Comparison of ENCODE assay signal across 9 mouse cellular contexts in the genomic region with DNA sequence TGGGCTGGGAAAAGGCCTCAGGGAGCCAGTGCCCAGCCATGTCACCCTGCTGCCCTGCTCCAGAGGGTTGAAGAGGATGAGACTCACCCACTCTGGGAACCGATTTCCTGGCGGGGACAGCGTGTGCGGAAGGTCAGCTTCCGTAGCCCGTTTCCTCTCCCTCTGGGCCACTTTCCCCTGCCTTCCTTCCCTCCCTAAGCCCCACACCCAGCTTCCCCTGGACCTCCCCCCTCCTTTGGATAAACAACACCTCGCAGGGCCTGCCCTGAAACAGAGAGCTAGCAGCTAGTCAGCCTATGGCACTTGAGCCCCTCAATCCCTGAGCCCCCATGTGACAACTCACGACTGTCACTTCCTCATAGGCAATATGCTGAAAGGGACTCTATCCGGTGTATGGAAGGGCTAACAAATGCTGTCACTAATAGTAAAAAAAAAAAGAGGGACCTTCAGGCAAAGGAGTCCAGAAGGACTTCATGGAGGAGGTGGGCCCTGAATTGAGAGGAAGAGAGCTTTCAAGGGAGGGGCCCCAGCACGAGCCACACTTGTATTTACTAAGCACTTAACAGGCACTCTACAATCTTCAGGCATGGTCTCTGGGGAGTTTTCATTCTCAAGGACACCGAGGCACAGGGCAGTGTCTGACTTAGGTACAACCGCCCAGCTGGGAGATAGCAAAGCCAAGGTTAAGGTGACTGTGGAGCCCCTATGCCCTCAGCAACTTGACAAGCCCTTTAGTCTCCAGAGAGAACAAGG. TPM values are rescaled to one million over a fixed set of nuclear protein-coding genes. Genes with fewer than 3 reads are reported as not detected.
DNase-seq lines count a peak whose midpoint lies in the region; ATAC-seq and TF ChIP-seq lines count a peak whose summit lies in the region.
"Had no signal": no experiment of that assay in that cellular context is flagged by ENCODE, and none has a peak within 500 bp of the region (broad histone marks: within the 10 kb centered on the region; RNA-seq: fewer than 3 reads in every experiment).

No protein-coding gene starts in this region.

- H3K9me3 ChIP-seq in lung, embryonic 15.5 days: no peaks in the 10 kb centered on the region

- WGBS in kidney, adult 2 months: 52% methylated on average over 12 of the region's 12 CpGs
- WGBS in lung, embryonic 15.5 days: 11% methylated on average over 12 of the region's 12 CpGs
- 37% methylated on average over 12 of the region's 12 CpGs for WGBS in thymus, adult 2 months

- intact Hi-C loops in gastrocnemius, postnatal 36 days (cut with DNase I): loop anchor here (5.0 kb wide), 1 partner anchor 342 kb away; no protein-coding TSS in a partner anchor

- no peaks in the 10 kb centered on the region for H3K36me3 ChIP-seq in kidney, adult 2 months (ENCODE audit: control insufficient read depth, insufficient read depth, low read length)
- H3K36me3 ChIP-seq in lung, embryonic 15.5 days: no peaks in the 10 kb centered on the region
- no peaks in the 10 kb centered on the region for H3K36me3 ChIP-seq in thymus, adult 2 months (ENCODE audit: control insufficient read depth, insufficient read depth, low read length)

- H3K27me3 ChIP-seq in kidney, adult 2 months (replicated peaks; ENCODE audit: control insufficient read depth, insufficient read depth, low read length): no peaks in the 10 kb centered on the region
- no peaks in the 10 kb centered on the region for H3K27me3 ChIP-seq in lung, embryonic 15.5 days
- H3K27me3 ChIP-seq in thymus, adult 2 months (ENCODE audit: control insufficient read depth, insufficient read depth, low read length): no peaks in the 10 kb centered on the region

- H3K27ac ChIP-seq in kidney, adult 2 months (ENCODE audit: insufficient read depth, low read depth, low read length): peak overlapping the region; percentile 13; the same call in 1 of the 2 replicates
- peak overlapping the region; percentile 60 for H3K27ac ChIP-seq in lung, embryonic 15.5 days
- no peak overlapping the region for H3K27ac ChIP-seq in thymus, adult 2 months (ENCODE audit: control insufficient read depth, insufficient read depth, low read length)

- ATAC-seq in lung, embryonic 15.5 days (ENCODE audit: borderline replicate concordance, extremely low read depth, low FRiP score, low TSS enrichment): peak; percentile 56; the same call in 1 of the 2 replicates

- TF ChIP-seq CTCF in kidney, adult 2 months (conservative IDR thresholded peaks at IDR 0.05; ENCODE audit: insufficient read depth, insufficient read length, low read depth, low read length): no peak
- TF ChIP-seq CTCF in thymus, adult 2 months (IDR thresholded peaks at IDR 0.05; ENCODE audit: borderline replicate concordance, control insufficient read depth, extremely low read depth, insufficient read depth, low read length, poor library complexity): no peak

- peak; percentile 24 for DNase-seq in adrenal gland, postnatal 14 days
- no peak for DNase-seq in adrenal gland, adult 18-20 months (ENCODE audit: low spot score in 2 of 2)
- DNase-seq in embryo, embryonic 10.5 days (ENCODE audit: low spot score): peak; percentile 11
- DNase-seq in kidney, adult 2 months: peak; percentile 32
- no peak for DNase-seq in thymus, adult 2 months
- DNase-seq in gastrocnemius, postnatal 36 days: no peak
- DNase-seq in adrenal gland, postnatal 4 days (ENCODE audit: low spot score in 2 of 2): no peak

- H3K4me2 ChIP-seq in lung, embryonic 15.5 days: peak overlapping the region; percentile 18

- H3K4me3 ChIP-seq in kidney, adult 2 months (ENCODE audit: insufficient read depth, low read depth, low read length): peak overlapping the region; percentile 10
- H3K4me3 ChIP-seq in lung, embryonic 15.5 days: no peak overlapping the region
- H3K4me3 ChIP-seq in thymus, adult 2 months (ENCODE audit: control insufficient read depth, insufficient read depth, low read length): no peak overlapping the region
- H3K4me3 ChIP-seq: erythroblast, embryonic 14.5 days had no signal

- no peak for TF ChIP-seq POLR2A in kidney, adult 2 months (IDR thresholded peaks at IDR 0.05; ENCODE audit: low read depth, low read length)
- TF ChIP-seq POLR2A in thymus, adult 2 months (IDR thresholded peaks at IDR 0.05; ENCODE audit: control insufficient read depth, extremely low read depth, insufficient read depth, low read length, poor library complexity): no peak

- H3K4me1 ChIP-seq in kidney, adult 2 months (ENCODE audit: control insufficient read depth, insufficient read depth, low read length): no peaks in the 10 kb centered on the region
- H3K4me1 ChIP-seq in lung, embryonic 15.5 days: peaks cover 35% of the 10 kb centered on the region
- H3K4me1 ChIP-seq in thymus, adult 2 months (replicated peaks; ENCODE audit: control insufficient read depth, insufficient read depth, low read length): 0 out of 2 replicates have a peak, but pooled peaks cover 2% of the 10 kb centered on the region

- no peak overlapping the region for H3K9ac ChIP-seq in lung, embryonic 15.5 days

RNA-seq across cellular contexts. Expression of a gene that starts 34.6 kb away (rescaled TPM):
- 58.6 and 86.2 TPM in 2 replicates for total RNA-seq in adrenal gland, postnatal 14 days (2021)
- 100 to 1,000 TPM; 117 to 127 TPM for total RNA-seq in adrenal gland, adult 18-20 months (2021)
- 24.6 and 29.8 TPM in 2 replicates for polyA plus RNA-seq in kidney, adult 2 months (2012; rRNA removed)
- polyA plus RNA-seq in lung, embryonic 15.5 days (2015; fragmentation: Nextera tagmentation; extraction: Ambion mirVana): 11.6 and 12.9 TPM in 2 replicates
- polyA plus RNA-seq in thymus, adult 2 months (2012; rRNA removed): 8.0 and 10.1 TPM in 2 replicates
- 1 to 10 TPM; 2.6 to 3.2 TPM for total RNA-seq in gastrocnemius, postnatal 36 days (2021)
- total RNA-seq in adrenal gland, postnatal 4 days (2021): 100 to 1,000 TPM; 132 to 153 TPM

Comparison
In these comparisons a context has a peak if more than half of its experiments do, and no peak if none do; other contexts are left out.
1. DNase-seq: peak in adrenal gland, postnatal 14 days (single experiment), embryo, embryonic 10.5 days (single experiment) and kidney, adult 2 months (single experiment); none in adrenal gland, adult 18-20 months (0 of 2), thymus, adult 2 months (single experiment), gastrocnemius, postnatal 36 days (0 of 2) and adrenal gland, postnatal 4 days (0 of 2).
2. RNA of a gene that starts 34.6 kb away (total RNA-seq): 132 to 153 TPM in adrenal gland, postnatal 4 days, 117 to 127 TPM in adrenal gland, adult 18-20 months and 58.6 to 86.2 TPM in adrenal gland, postnatal 14 days; 2.6 to 3.2 TPM in gastrocnemius, postnatal 36 days; every median in the first group is over 10 times any median in the second.